Mouse (Mus musculus) CD4-positive naive resting alpha-beta T cell, adult 57 days (primary cell): Measurements from ENCODE around the gene Abracl. TPM values are rescaled to one million over a fixed set of nuclear protein-coding genes. Genes with fewer than 3 reads are reported as not detected.

Experiments
- total RNA-seq: library from RNA; stranded (reverse); gene quantifications from one replicate; pipeline ENCODE4 v1.2.4, GENCODE M21; 2023

Abracl gene
- total RNA-seq = 104 TPM

GRCm38 (mm10) chr10:18022741-18023347, at the start of gene Abracl:
Abracl (minus strand) TSS chr10:18023288.

GRCm38 (mm10) chr10:18055696-18056390, 32.8 kb upstream of the Abracl start, which contains the start of gene Reps1:
Reps1 (plus strand) TSS chr10:18055861.

Other genes with a start within 250 kb of the Abracl start
- not detected for gene Txlnb, start 227.1 kb downstream of the Abracl start, total RNA-seq
- gene Heca, start 75.2 kb downstream of the Abracl start, total RNA-seq = 104 TPM
- 94.6 TPM for gene Reps1, start 32.6 kb upstream of the Abracl start, total RNA-seq
- gene Ect2l, start 187.6 kb upstream of the Abracl start, total RNA-seq = not detected
- gene Ccdc28a, start 211.7 kb upstream of the Abracl start, total RNA-seq = 20.2 TPM